Mouse (Mus musculus) gastrocnemius, adult 8-10 months (tissue): ENCODE results near the gene Josd2. TPM values are rescaled to one million over a fixed set of nuclear protein-coding genes. Genes with fewer than 3 reads are reported as not detected.
A peak's percentile ranks its signal among the peaks of the same experiment; 100 is the strongest.

Experiments used
- DNase-seq, 2 experiments: peaks; one replicate each; pipeline ENCODE4 v3.0.0; 2022; ENCODE audit warnings: low spot score in 2 of 2
- total RNA-seq, 4 experiments: library from RNA; stranded (reverse); gene quantifications; 2 replicates each; pipeline ENCODE4 v1.2.4; 2022

Josd2 gene
- 10 to 100 TPM; 48.9 to 66.1 (median 56.3) TPM for total RNA-seq

DNA sequence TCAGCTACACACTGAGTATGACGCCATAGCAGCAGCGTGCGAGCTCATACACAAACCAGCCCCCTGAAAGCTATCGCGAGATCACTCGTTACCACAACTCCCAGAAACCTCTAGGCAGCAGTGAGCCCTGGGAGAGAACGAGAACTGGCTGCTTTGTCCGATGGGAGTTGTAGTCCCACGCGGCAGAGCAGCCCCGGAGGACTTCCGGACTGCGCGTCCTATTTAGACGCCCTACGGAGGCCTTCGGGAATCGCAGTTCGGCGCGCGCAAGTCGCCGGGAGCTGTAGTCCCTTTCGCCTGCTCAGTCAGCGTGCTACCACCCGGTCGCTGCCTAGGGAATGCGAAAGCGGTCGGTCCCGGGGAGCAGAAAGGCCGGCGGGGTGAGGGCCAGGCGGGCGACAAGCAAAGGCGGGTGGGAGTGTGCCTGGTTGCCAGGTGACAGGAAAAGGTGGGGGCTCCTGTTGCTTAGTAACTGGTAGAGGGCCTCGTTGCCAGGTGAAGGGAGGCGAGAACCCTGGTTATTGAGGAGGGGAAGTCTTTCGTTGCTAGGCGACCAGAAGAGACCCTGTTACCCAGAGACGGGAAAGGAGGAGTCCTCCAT, at the start of gene Josd2:
Josd2 (plus strand) TSS at position 170 of the 601 bp plus-strand sequence.
- DNase-seq = peak; percentile 90 to 95

DNA sequence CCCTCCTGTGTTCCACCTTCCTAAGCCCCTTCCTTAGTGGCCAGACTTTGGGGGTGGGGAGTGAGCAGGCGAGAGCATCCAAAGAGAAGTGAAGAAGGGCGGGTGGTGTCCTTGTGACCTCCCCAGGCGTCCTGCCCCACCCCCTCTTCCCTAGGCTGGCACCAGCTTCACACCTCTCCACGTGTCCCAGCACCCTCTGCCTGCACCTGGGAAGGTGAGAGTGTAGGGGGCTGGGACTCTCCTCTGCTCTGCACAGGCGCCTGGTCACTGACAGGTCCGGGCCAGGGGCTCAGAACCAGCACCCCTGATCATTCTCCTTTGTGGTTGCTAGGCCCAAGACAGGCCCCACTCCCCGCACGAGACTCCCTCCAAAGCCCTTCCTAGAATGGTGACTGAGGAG, 40.1 kb upstream of the Josd2 start:
- no peak for DNase-seq

DNA sequence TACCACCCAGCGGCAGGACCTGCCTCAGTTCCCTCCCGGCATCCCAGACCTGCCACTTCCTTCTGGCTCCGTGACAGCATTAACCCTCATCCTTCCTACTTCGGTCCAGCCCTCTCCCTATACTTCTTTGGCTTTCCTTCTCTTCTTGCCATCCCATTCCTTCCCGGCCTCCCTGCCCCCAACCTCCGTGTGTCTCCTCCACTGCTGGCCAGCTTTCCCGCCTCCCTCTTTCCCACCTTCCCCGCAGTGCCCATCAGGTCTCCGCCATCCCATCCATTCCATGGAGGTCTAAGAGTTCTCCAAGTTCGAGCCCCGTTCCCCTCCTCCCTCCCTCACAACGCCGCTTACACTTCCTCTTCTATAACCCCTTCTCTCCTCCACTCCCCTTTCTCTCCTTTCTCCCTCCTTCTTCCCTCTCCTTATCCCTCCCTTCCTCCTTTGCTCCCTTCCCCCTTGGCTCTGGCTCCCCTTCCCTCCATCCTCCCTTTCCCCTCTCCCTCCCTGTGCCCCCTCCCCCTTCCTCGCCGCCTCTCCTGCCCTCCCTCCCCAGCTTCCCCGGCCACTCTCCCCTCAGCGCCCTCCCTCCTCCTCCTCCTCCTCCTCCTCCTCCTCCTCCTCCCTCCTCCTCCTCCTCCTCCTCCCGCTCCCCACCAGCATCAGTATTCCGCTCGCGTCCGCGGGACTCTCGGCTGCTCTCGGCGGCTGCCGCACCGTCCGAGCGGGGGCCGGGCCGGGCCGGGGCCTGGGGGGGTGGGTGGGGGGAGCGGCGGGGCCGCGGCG, 39.4 kb upstream of the Josd2 start:
- no peak for DNase-seq

DNA sequence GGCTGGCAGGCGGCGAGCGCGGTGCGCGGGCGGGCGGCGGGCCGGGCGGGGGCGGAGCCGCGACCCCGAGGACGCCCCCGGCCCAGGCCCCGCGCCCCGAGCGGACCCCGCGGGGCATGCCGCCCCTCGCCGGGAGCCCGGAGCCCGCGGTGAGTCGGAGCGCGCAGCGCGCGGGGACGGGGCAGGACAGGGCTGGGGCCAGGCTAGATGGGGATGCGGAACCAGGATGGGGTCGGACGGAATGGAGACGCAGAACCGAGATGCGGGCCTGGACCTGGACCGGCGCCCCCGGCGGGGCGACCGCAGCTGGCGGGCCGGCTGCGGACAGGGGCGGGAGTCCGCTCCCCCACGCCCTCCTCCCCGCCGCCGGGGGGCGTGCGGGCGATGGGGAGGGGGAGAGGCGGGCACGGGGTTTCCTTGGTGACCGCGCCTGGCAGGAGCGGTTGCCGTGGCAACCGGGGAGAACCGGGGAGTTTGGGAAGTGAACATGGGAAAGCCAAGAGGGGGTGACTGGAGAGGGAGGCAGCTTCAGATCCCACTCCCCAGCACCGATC, 38.7 kb upstream of the Josd2 start, which contains the start of gene Lrrc4b:
Lrrc4b (plus strand) TSS at position 51 of the 554 bp plus-strand sequence.
- DNase-seq = no peak

DNA sequence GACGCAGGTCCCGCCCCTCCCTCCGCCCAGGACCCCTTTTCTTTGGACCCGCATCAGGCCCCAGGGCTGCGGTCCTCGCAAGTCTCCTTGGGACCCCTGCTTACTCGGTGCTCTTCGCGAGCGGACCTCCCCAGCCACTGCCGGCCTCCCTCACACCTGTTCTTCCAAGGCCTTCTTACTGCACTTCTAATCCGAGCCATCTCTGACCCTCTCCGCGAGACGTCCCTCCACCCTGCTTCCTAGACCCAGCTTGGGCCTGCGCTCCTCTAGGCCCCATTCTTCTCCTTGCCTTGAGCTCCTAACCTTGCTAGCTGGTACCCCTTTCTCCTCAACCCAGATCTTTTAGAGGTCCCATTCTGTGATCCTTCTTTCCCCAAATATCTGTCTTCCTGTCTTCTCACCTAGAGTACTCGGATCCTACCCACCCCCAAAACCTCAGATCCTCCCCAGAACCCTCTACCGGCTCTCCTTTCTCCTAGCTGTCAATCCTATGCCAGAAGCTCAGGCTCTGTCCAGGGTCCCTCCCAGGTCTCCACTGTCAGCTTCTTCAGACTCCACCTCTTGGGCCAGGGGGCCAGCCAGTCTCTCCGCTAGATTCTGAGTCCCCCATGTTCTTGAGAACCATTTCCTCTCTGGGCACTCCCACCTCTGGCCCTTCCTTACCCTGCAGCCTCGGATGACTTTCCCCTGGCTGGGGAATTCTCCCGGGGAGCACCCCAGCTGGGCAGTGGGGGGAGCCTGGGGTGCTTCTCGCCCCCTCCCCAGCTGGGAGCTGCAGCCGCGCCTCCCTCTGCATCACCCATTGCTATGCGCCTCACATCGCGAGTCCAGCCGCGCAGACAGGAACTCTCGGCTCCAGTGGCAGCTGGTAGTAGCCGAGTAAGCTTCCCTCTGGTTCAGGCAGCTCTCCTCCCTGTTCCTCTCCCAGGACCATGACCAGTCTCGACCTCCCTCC, 38.0 kb upstream of the Josd2 start:
- DNase-seq = no peak

DNA sequence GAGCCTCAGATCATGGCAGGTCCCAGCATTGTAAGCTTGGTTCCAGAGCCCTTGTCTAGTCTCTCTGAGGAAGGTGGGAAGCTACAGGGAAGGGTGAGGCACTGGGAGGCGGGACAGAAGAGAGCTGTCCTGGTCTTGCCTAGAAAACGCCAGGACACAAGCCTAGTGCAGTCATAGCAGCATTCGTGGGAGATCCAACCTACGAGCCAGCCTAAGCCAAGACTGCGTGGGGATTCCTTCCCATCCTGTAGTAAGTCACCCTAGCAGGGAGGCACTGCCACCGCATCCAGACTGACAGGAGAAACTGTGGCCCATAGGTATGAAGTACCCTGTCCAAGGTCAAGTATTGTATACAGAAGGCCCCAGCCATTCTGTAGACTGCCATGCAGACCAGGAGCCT, 35.2 kb upstream of the Josd2 start:
- no peak for DNase-seq

DNA sequence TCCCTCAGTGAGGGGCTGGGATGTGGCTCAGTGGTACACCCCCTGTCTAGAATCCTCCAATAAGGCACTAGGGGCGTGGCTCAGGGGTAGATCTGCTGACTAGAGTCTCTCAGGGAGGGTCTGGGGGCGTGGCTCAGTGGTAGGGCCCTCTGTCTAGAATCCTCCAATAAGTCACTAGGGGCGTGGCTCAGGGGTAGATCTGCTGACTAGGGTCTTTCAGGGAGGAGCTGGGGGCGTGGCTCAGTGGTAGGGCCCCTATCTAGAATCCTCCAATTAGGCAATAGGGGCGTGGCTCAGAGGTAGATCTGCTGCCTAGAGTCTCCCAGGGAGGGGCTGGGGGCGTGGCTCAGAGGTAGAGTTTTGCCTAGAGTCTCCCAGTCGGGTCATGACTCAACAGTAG, 34.4 kb upstream of the Josd2 start:
- no peak for DNase-seq

DNA sequence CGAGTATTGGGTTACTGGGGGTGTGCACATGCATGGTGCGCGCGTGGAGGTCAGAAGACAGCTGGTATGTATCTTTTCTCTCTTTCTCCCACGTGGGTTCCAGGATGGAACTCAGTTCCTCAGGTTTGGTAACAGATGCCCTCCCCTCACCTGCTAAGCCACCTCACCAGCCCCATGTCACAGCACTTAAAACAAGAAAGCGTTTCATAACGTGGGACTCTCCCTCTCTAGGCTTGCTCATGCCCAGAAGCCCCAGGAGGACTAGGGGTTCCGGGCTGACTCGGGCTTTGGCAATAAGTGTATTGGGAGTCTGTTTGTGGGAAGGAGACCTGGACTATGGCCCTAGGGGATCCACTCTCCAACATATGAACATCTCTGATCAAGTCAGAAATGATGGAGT, 33.7 kb upstream of the Josd2 start:
- DNase-seq = no peak

DNA sequence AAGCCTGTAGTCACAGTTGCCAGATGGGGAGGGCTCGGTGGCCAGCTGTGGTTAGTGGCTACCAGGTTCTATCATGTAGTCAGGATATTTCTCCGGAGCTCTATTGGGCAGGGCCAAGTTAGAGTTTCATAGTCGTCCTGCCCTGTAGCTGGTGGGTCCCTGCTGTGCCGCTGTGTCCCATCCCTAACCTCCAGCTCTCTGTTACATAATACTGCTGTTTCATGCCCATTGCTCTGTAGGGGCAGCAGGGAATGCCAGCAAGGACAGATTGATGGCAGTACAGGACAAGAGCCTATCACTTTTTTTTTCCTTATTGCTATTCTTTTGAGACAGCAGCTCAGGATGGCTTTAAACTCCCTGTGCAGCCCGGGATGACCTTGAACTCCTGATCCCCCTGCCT, 32.0 kb upstream of the Josd2 start:
- no peak for DNase-seq

DNA sequence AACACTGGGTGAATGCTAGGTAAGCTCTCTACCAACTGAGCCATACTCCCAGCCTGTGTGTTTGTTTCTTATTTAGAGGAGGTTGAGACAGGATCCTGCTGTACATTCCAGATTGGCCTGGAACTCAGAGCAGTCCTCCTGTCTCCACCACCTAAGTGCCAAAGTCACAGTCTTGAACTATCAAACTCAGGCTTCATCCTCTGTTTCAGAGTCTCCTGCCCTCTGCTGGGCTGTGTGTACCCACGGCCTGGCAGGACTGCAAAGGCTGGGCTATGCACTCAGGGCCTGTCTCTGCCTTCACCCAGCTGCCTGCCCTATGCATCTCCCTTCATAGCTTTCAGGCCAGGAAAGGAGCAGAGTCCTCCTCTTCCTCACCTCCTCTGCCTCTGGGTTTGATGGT, 31.5 kb upstream of the Josd2 start:
- no peak for DNase-seq

DNA sequence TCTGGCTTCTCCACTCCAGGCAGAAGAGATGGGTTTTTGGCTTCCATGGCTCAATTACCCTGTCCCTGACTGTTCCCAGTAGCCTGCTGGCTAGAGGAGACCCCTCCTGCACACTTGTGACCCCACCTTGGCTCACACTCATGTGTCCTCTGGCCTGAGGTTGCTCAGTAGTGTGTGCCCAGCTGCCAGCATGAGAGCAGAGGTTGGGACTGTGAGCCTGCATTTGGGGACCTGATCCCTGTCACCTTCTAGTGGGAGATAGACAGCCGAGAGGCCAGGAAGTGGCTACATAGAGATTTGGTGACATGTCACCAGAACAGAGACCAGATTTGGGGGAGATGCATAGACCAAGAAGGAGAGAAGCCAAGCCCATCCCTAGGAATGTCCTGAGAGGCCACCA, 30.6 kb upstream of the Josd2 start:
- no peak for DNase-seq

DNA sequence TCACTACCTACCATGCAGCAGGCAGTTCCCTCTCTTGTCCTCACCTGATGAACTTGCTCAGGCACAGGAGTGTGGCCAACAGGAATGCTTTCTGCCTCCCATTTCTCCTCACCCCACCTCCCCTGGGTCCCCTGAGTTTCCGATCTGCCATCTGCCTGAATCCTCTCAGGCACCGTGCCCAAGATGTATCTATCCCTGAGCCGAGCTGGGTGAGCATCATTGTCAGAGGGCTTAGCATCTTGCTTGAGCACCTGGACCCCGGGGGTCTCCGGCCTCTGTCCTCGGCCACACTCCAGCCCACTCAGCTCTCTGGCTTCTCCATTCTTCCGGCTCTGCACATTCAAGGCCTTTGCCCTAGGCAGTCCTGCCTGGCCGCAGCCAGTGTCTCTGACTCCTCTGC, 29.8 kb upstream of the Josd2 start:
- DNase-seq = no peak

DNA sequence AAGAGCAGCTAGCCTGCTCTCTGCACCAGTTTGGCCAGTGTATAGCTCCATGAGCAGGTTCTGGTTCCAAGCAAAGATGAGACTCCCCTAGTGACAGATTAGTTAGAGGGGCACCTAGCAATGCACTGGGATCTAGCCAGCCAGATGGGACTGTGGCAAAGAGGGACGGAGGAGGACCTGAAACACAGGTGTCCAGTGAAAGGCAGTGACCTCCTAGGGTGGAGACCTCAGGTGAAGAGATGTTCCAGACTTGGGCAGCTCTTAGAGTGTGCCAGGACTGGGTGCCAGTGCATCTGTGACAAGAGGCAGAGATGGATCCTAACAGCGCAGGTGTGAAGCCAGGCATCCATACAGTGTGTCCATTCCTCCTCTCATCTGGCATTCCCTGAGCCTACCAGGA, 28.1 kb upstream of the Josd2 start:
- no peak for DNase-seq

DNA sequence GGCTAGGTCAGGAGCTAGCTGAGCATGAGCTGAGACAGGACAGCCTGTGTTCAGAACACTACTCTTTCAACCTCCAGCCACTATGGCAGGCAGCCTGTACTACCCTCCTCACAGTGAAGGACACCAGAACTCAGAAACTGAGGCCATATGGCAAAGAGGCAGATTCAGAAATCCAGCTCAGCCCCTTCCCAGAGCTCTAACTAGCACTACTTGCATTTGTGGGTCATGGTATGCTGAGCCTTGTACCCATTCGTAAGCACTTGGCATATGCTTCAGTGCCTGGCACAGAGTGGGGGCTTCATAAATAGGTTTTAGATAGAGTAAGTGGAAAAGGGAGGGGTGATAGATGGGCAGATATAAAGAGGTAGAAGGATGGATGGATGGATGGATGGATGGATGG, 27.3 kb upstream of the Josd2 start:
- no peak for DNase-seq

DNA sequence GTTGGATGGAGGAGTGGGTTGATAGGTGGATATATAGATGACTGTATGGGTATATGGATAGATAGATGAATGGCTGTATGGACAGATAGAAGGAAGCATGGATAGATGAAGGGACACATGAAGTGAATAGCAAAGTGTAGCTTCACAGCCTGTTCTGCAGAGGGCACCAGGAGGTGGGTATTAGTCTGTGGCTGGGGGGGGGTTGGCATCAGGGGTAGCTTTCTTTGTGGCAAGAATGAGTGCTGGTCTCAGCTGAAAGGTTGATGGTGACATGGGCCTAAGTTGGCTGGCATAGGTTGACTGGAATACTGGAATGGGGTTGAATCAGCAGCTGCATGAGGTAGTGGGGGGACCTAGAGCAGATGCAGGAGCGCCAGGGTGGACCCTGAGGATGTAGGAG, 26.6 kb upstream of the Josd2 start:
- DNase-seq = no peak

DNA sequence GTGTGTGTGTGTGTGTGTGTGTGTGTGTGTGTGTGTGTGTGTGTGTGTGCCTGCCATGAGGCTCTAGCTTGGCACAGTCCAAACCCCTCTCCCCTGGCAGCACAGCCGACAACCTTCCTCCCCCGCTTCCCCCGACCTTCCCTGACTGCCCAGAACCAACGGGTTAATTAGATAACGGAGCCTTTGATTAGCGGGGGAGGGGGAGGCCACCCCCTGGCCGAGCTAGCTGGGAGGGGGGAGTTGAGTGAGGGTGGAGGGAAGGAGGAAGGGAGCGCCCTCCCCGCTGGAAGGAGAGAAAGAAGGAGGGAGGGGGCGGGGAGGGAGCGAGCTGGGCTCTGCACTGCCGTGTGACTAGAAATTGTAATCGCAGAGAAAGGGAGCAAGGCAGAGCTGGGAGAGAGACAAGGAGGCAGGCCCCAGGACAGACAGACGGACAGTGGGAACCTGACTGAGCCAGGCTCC, 26.1 kb upstream of the Josd2 start:
- no peak for DNase-seq

DNA sequence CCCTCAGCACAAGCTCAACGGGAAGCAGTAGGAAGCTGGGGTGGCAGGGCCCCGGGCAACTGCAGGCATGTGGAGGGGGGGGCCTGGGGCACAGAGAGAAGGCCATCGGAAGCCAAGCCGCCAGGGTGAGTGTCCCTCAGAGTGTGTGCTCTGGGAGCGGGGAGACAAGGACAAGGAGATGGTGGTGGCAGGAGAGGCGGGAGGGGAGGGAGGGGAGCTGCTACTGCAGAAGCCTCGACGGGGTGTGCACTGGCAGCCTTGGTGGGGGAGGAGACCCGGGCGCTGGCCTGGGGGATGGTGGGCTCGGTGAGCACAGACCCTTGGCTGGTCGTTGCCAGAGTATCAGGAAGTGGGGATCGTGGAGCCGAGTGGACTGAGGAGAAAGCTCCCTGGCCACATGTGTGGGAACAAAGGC, 25.4 kb upstream of the Josd2 start:
- no peak for DNase-seq

DNA sequence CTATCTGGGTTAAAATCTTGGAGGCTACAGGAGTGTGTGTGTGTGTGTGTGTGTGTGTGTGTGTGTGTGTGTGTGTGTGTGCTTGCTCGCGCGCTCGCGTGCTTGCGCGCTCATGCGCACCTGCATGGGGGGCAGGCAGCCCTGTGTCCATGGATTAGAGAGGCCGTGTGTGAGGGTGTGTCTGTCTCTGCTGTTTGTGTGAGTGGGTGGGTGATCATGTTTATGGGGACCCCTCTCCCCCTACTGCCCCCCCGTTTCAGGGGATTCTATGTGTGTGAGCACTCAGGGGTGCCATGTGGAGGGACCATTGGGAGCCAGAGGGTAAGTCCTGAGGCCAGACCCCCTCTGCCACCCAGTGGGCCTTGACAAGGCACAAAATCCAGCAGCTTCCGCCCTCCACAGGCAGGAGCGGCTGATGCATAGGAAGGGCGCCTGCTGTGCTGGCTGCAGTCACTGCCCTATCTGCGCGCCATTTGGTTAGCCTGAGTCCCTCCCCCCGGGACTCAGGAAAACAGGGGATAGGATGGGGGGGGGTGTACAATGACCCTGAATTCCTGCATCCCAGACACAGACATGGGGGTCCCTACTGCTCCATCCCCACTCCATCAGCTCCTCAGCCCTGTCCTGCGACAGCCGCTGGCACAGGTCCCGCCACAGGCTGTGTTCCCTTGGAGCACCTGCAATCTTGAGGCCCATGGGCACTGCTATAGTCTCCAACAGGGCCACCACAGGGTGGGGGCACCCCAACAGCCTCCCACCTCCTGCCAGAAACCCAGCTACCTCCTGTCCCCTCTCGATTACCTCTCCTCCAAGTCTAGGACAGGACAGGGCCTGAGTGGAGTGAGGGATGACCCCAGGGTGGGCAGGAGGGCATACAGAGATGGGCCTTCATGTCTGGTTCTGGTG, 24.3 kb upstream of the Josd2 start:
- DNase-seq = no peak

DNA sequence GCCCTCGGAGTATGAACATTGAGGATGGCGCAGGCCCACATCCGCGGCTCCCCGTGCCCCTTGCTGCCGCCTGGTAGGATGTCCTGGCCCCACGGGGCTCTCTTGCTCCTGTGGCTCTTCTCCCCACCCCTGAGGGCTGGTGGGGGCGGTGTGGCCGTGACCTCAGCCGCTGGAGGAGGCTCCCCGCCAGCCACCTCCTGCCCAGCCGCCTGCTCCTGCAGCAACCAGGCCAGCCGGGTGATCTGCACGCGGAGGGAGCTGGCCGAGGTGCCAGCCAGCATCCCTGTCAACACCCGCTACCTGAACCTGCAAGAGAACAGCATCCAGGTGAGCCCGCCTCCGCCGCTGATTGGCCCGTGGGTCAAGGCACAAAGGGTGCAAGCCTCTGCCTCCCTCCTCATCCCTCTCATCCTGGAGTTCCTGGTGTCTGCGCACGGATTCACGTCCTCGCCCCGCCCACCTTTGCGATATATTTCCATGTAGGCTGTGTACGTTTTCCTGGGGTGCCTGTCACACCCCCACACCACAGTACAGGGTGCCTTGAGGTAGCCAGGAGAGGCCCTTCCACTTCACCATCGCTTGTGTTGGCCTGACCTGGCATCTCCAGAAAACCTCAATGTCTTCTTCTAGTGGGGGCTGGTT, 22.8 kb upstream of the Josd2 start:
- no peak for DNase-seq

DNA sequence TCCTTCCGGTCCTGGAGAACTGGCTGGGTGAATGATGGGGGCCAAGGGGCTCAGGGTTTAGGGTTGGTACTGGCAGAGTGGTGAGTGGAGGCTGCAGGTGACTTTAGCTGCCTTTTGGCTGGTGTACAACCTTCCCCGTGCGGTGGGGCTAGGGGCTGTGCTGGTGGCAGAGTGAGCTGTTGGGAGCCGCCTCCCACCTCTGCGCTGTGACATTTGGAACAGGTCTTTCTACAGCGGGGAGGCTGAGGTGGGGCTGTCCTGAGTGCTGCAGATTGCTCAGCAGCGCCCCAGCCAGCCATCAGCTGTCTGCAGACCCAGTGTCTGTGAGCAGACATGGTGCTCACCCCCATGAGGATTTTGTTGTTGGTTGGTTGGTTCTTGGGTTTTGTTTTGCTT, 22.3 kb upstream of the Josd2 start:
- DNase-seq = no peak
